Mouse (Mus musculus) neural tube, embryonic 11.5 days (tissue): Measurements from ENCODE around the gene Tmem223. TPM values are rescaled to one million over a fixed set of nuclear protein-coding genes. Genes with fewer than 3 reads are reported as not detected.
A peak's percentile ranks its signal among the peaks of the same experiment; 100 is the strongest.

Experiments
- ATAC-seq: fragments of 200-750 bp; cut with Nextera tagmentation; 2 replicates; pipeline ENCODE4 v1.8.0; 2017; ENCODE audit warnings: moderate number of reproducible peaks, mild to moderate bottlenecking, moderate TSS enrichment, moderate library complexity; ENCODE audit not compliant: insufficient read depth, low FRiP score, low TSS enrichment
- DNase-seq: peaks from one replicate; pipeline ENCODE4 v3.0.0-alpha.2; 2015; ENCODE audit warnings: low spot score
- H3K27ac ChIP-seq: fragments of 300-500 bp; sonication (generic); 2 replicates; pipeline ENCODE4 v1.5.1; 2014; ENCODE audit warnings: low read depth, mild to moderate bottlenecking, low read length
- H3K27me3 ChIP-seq: fragments of 300-500 bp; sonication (generic); 2 replicates; pipeline ENCODE4 v1.6.1; 2014; ENCODE audit warnings: mild to moderate bottlenecking, low read length, mixed read lengths; ENCODE audit not compliant: control insufficient read depth, insufficient read depth
- H3K36me3 ChIP-seq: fragments of 300-500 bp; sonication (generic); 2 replicates; pipeline ENCODE4 v1.6.1; 2014; ENCODE audit warnings: mild to moderate bottlenecking, low read length, moderate library complexity, mixed read lengths; ENCODE audit not compliant: control insufficient read depth, insufficient read depth
- H3K4me1 ChIP-seq: fragments of 300-500 bp; sonication (generic); 2 replicates; pipeline ENCODE4 v1.6.1; 2014; ENCODE audit warnings: low read length, mixed read lengths; ENCODE audit not compliant: control insufficient read depth, insufficient read depth
- H3K4me2 ChIP-seq: fragments of 300-500 bp; sonication (generic); 2 replicates; pipeline ENCODE4 v1.6.1; 2014; ENCODE audit warnings: low read depth, mild to moderate bottlenecking, moderate library complexity
- H3K4me3 ChIP-seq: fragments of 300-500 bp; sonication (generic); 2 replicates; pipeline ENCODE4 v1.5.1; 2014; ENCODE audit warnings: low read depth, low read length
- H3K9ac ChIP-seq: fragments of 300-500 bp; sonication (generic); 2 replicates; pipeline ENCODE4 v1.6.1; 2014; ENCODE audit warnings: mild to moderate bottlenecking, low read length
- H3K9me3 ChIP-seq: fragments of 300-500 bp; sonication (generic); 2 replicates; pipeline ENCODE4 v1.6.1; 2016; ENCODE audit warnings: low read length; ENCODE audit not compliant: control insufficient read depth
- WGBS: fragments of 180-500 bp; shearing (Covaris S2); extraction: QIAGEN DNeasy Blood & Tissue Kit; methylation state at CpG from one replicate; pipeline ENCODE4 v1.1.7; 2014; 5-methylcytosine and 5-hydroxymethylcytosine counted together
- polyA plus RNA-seq: library from polyadenylated mRNA; unstranded; fragments of >200 nt; fragmentation: Nextera tagmentation; extraction: Ambion mirVana; gene quantifications from 2 replicates; pipeline ENCODE4 v1.2.1, GENCODE M21; 2014

Gene Tmem223
- polyA plus RNA-seq, 1 experiment from 2014 or later: 181 TPM

DNA sequence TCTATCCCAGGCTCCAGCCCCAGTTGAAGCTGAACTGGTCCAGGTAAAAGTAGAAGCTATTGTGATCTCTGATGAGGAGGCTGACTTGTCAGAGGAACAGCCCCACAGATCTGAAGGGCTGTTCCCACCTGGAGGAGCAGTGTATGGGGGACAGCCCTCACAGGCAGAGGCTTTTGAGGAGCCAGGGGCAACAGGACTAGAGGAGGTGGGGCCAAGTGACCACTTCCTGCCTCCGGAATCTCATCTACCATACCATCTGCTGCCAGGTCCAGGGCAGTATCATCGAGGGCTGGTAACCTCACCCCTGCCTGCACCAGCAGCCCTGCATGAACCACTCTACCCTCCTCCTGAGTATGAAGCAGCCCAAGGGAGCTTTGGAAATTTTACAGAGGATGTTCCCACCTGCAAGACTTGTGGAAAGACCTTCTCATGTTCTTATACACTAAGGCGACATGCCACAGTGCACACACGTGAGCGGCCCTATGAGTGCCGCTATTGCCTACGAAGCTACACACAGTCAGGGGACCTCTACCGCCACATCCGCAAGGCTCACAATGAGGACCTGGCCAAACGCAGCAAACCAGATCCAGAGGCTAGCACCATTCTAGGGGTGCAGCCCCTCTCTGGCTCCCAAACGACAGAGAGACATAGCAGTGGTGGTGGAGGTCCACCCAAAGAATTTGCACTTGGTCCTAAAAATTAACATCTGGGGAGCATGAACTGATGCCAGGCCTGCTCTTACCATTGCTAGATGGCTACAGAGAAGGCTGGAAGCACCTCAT is 33.3 kb downstream of the Tmem223 start:
- no peak overlapping the region for H3K4me3 ChIP-seq
- DNase-seq: no peak
- H3K4me2 ChIP-seq: no peak overlapping the region
- 93% methylated on average over 11 of the region's 11 CpGs for WGBS
- no peaks in the 10 kb centered on the region for H3K27me3 ChIP-seq
- no peaks in the 10 kb centered on the region for H3K9me3 ChIP-seq
- no peak for ATAC-seq
- peaks cover 8% of the 10 kb centered on the region for H3K4me1 ChIP-seq
- no peak overlapping the region for H3K9ac ChIP-seq
- no peak overlapping the region for H3K27ac ChIP-seq
- H3K36me3 ChIP-seq: peaks cover 8% of the 10 kb centered on the region

- Histone ChIP-seq H3K4me3 (no peak overlapping the region), H3K4me2 (no peak overlapping the region), H3K36me3 (peaks cover 11% of the 10 kb centered on the region), H3K27ac (no peak overlapping the region), H3K9ac (no peak overlapping the region), H3K9me3 (no peaks in the 10 kb centered on the region), H3K4me1 (peaks cover 5% of the 10 kb centered on the region), H3K27me3 (no peaks in the 10 kb centered on the region)
- 94% methylated on average over 5 of the region's 5 CpGs for WGBS
- DNase-seq (no peak), ATAC-seq (no peak)
These were observed 36.0 kb downstream of the Tmem223 start for GRCm38 (mm10) chr19:8806810-8807209.

DNA sequence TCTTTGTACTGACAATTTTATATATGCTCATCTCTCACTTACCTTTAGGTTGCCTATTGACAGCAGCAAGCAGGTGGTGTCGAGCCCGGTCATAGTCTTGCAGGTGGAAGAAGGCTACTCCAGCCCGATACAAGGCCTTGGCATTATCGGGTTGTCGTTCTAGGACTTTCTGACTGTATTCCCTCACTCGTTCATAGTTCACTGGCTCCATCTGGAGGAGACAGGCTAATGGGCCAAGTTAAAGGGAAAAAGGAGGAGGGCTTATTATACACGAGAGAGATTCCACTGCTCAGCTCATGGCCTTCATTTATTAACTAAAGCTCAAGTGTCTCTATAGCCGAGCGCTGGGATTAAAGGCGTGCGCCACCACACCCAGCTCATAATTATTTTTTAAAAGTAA is 45.0 kb downstream of the Tmem223 start:
- H3K4me2 ChIP-seq: no peak overlapping the region
- no peak for DNase-seq

GRCm38 (mm10) chr19:8817001-8817400 is 46.2 kb downstream of the Tmem223 start:
- Histone ChIP-seq H3K27me3 (no peaks in the 10 kb centered on the region), H3K27ac (no peak overlapping the region), H3K4me3 (no peak overlapping the region), H3K36me3 (peaks cover 9% of the 10 kb centered on the region; the same call in 1 of the 2 replicates), H3K9me3 (no peaks in the 10 kb centered on the region), H3K4me2 (no peak overlapping the region; the same call in 1 of the 2 replicates), H3K9ac (no peak overlapping the region), H3K4me1 (peaks cover 22% of the 10 kb centered on the region)
- no peak for DNase-seq
- WGBS: 87% methylated on average over 3 of the region's 3 CpGs
- no peak for ATAC-seq

More for the DNA sequence above, 45.0 kb downstream of the Tmem223 start:
- peaks cover 15% of the 10 kb centered on the region for H3K4me1 ChIP-seq
- no peak for ATAC-seq
- WGBS: 83% methylated on average over 11 of the region's 11 CpGs
- H3K36me3 ChIP-seq: peaks cover 12% of the 10 kb centered on the region
- no peak overlapping the region for H3K27ac ChIP-seq
- no peaks in the 10 kb centered on the region for H3K9me3 ChIP-seq
- H3K27me3 ChIP-seq: no peaks in the 10 kb centered on the region
- H3K9ac ChIP-seq: no peak overlapping the region
- H3K4me3 ChIP-seq: no peak overlapping the region

DNA sequence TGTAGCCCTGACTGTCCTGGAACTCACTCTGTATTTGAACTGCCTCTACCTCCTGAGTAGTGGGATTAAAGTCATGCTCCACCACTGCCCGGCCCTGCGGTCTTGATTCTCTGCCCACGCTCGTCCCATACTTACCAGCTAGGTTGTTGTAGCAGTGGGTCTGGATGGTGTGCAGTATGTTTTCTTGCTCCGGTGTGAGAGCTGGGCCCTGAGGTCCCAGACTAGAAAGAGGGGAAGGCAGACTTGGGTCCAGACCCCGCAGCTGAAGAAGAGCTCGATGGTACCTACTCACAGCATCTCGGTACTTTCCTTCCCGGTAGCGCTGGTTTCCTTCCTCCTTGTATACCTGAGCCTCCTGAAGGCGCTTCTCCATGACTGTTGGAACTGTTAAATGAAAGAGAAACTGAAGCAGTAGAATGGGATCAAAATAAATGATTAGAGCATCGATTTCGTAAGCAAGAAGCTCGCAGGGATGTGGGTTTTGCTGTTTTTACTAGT is 47.6 kb downstream of the Tmem223 start:
- Histone ChIP-seq H3K4me3 (peak overlapping the region; percentile 88), H3K4me2 (peak overlapping the region; percentile 98), H3K36me3 (peaks cover 5% of the 10 kb centered on the region; the same call in 1 of the 2 replicates), H3K9ac (peak overlapping the region; percentile 58), H3K27me3 (no peaks in the 10 kb centered on the region), H3K27ac (peak overlapping the region; percentile 98), H3K4me1 (peaks cover 30% of the 10 kb centered on the region), H3K9me3 (no peaks in the 10 kb centered on the region)
- no peak for DNase-seq
- no peak for ATAC-seq
- WGBS: 31% methylated on average over 14 of the region's 14 CpGs

GRCm38 (mm10) chr19:8818801-8819595 is 48.2 kb downstream of the Tmem223 start, which contains the start of gene Ttc9c:
TSS of gene Ttc9c (minus strand) at chr19:8819333.
- Histone ChIP-seq H3K4me3 (peak within 1 kb of the TSS; percentile 88), H3K36me3 (peaks cover 5% of the 10 kb centered on the region; the same call in 1 of the 2 replicates), H3K9me3 (no peaks in the 10 kb centered on the region), H3K9ac (peak within 1 kb of the TSS; percentile 94), H3K27me3 (no peaks in the 10 kb centered on the region), H3K4me2 (peak within 1 kb of the TSS; percentile 98), H3K27ac (peak within 1 kb of the TSS; percentile 98), H3K4me1 (peaks cover 30% of the 10 kb centered on the region)
- WGBS: under 1% methylated on average over 33 of the region's 33 CpGs
- DNase-seq: peak; percentile 97
- peak; percentile 93 for ATAC-seq

GRCm38 (mm10) chr19:8819596-8820423 is 49.0 kb downstream of the Tmem223 start, which contains the start of gene Hnrnpul2:
TSS of gene Hnrnpul2 (plus strand) at chr19:8820010.
- Histone ChIP-seq H3K27ac (peak within 1 kb of the TSS; percentile 98), H3K9ac (peak within 1 kb of the TSS; percentile 94), H3K9me3 (no peaks in the 10 kb centered on the region), H3K4me2 (peak within 1 kb of the TSS; percentile 98), H3K27me3 (no peaks in the 10 kb centered on the region), H3K4me1 (peaks cover 30% of the 10 kb centered on the region), H3K4me3 (peak within 1 kb of the TSS; percentile 88), H3K36me3 (peaks cover 6% of the 10 kb centered on the region; the same call in 1 of the 2 replicates)
- under 1% methylated on average over 77 of the region's 83 CpGs for WGBS
- DNase-seq (peak; percentile 98), ATAC-seq (peak; percentile 94)

GRCm38 (mm10) chr19:8820424-8820956 is 49.7 kb downstream of the Tmem223 start:
- H3K4me1 ChIP-seq: peaks cover 30% of the 10 kb centered on the region
- H3K9ac ChIP-seq: peak overlapping the region; percentile 94
- H3K4me3 ChIP-seq: peak overlapping the region; percentile 88
- peaks cover 8% of the 10 kb centered on the region for H3K36me3 ChIP-seq
- H3K4me2 ChIP-seq: peak overlapping the region; percentile 98
- no peaks in the 10 kb centered on the region for H3K9me3 ChIP-seq
- H3K27ac ChIP-seq: peak overlapping the region; percentile 98
- ATAC-seq (peak; percentile 16), DNase-seq (no peak)
- under 1% methylated on average over 47 of the region's 48 CpGs for WGBS
- H3K27me3 ChIP-seq: no peaks in the 10 kb centered on the region
